Mouse (Mus musculus) midbrain, embryonic 10.5 days (tissue): ENCODE results near the gene Pradc1. TPM values are rescaled to one million over a fixed set of nuclear protein-coding genes. Genes with fewer than 3 reads are reported as not detected.
A peak's percentile ranks its signal among the peaks of the same experiment; 100 is the strongest.

Experiments
- DNase-seq: peaks from one replicate; pipeline ENCODE4 v3.0.0-alpha.2; 2017; ENCODE audit warnings: low spot score
- H3K27ac ChIP-seq: fragments of 300-500 bp; sonication (generic); replicated peaks from 2 replicates; pipeline ENCODE4 v1.5.1; 2016; ENCODE audit warnings: mild to moderate bottlenecking
- H3K27me3 ChIP-seq: fragments of 300-500 bp; sonication (generic); 2 replicates; pipeline ENCODE4 v1.6.1; 2016; ENCODE audit warnings: low read depth, mild to moderate bottlenecking; ENCODE audit not compliant: poor library complexity, severe bottlenecking
- H3K36me3 ChIP-seq: fragments of 300-500 bp; sonication (generic); 2 replicates; pipeline ENCODE4 v1.6.1; 2016; ENCODE audit warnings: mild to moderate bottlenecking, moderate library complexity
- H3K4me1 ChIP-seq: fragments of 300-500 bp; sonication (generic); 2 replicates; pipeline ENCODE4 v1.6.1; 2016
- H3K4me3 ChIP-seq: fragments of 300-500 bp; sonication (generic); 2 replicates; pipeline ENCODE4 v1.5.1; 2016; ENCODE audit warnings: mild to moderate bottlenecking, moderate library complexity
- H3K9me3 ChIP-seq: fragments of 300-500 bp; sonication (generic); replicated peaks from 2 replicates; pipeline ENCODE4 v1.6.1; 2016; ENCODE audit warnings: mild to moderate bottlenecking
- WGBS: fragments of 180-500 bp; shearing (Covaris S2); methylation state at CpG from one replicate; pipeline ENCODE4 v1.1.7; 2016; 5-methylcytosine and 5-hydroxymethylcytosine counted together
- polyA plus RNA-seq: library from polyadenylated mRNA; unstranded; fragments of >200 nt; fragmentation: Nextera tagmentation; extraction: Ambion mirVana; gene quantifications from 2 replicates; pipeline ENCODE4 v1.2.1, GENCODE M21; 2016

The Pradc1 gene
- polyA plus RNA-seq, 1 experiment from 2014 or later, result 44.9 TPM

DNA sequence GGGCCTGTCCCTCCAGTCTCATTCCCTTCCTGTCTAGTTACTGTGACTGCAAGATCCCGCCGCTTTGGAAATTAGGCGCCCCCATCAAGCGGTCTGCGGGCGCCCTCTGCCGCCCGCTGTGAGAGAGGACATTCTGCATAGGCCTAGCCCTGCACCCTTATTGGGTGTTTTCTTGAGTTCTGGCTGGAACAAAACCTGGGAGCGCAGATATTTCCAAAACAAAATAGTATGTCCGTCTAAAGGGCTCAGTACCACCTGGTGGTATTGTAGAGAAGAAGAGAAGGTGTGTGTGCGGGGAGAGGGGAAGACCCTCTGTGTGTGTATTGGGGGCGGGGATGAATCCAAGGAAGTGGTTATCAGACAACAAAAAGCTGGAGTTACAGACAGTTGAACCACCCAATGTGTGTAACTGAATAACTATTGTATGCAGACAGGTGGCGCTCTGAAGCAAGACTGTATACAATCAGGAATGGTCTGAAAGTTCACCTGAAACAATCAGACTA, 40.9 kb downstream of the Pradc1 start:
- no peaks in the 10 kb centered on the region for H3K36me3 ChIP-seq
- peaks cover 55% of the 10 kb centered on the region for H3K27me3 ChIP-seq
- H3K27ac ChIP-seq, result peak overlapping the region; percentile 79; the same call in 1 of the 2 replicates
- H3K9me3 ChIP-seq, result no peaks in the 10 kb centered on the region
- H3K4me3 ChIP-seq, result no peak overlapping the region
- WGBS, result 9% methylated on average over 13 of the region's 13 CpGs
- peaks cover 35% of the 10 kb centered on the region for H3K4me1 ChIP-seq
- peak; percentile 84 for DNase-seq

DNA sequence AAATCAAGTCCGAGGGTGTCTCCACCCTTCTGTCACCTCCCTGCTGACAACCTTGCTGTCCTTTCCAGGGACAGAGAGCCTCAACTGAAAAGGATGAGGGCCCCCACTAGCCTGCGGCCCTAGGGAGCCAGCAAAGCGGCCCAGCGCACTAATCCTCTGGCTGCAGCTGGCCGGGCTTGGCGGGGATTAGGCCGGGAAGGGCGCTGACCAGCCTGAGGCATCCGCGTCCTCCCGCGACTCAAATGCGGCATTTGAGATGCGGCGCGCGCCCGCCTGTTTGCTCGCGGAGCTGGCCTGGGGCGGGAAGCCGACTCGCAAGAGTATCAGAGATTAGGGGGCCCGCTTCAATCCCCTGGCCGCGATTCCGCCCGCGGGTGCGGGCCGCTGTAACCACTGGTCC, 42.8 kb downstream of the Pradc1 start:
- H3K4me3 ChIP-seq, result peak overlapping the region; percentile 54
- DNase-seq, result peak; percentile 81
- WGBS, result under 1% methylated on average over 31 of the region's 31 CpGs
- H3K27me3 ChIP-seq, result peaks cover 64% of the 10 kb centered on the region
- peaks cover 35% of the 10 kb centered on the region for H3K4me1 ChIP-seq
- H3K27ac ChIP-seq, result peak overlapping the region; percentile 79
- no peaks in the 10 kb centered on the region for H3K36me3 ChIP-seq
- H3K9me3 ChIP-seq, result no peaks in the 10 kb centered on the region

DNA sequence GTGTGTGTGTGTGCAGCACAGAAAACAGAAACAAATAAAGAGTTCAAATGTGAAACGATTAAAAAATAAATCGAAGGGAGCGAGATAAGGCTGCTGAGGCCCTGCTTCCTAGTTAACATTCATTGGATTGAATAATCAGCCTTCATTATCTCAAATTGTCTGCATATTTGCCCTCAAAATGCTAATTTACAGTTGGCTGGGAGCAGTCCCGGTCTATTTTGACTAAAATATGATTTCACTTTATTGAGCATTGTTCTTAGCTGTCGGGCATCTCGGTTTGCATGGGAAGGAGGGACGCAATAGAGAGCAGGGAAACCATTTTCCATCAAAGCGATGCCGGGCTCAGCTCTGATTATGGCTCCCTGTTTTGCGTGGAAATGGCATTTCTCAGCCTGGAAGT, 48.7 kb downstream of the Pradc1 start:
- Histone ChIP-seq H3K9me3 (no peaks in the 10 kb centered on the region), H3K27ac (0 out of 2 replicates have a peak overlapping the region, but pooled peaks have one; percentile 23), H3K36me3 (no peaks in the 10 kb centered on the region), H3K4me3 (no peak overlapping the region), H3K4me1 (peaks cover 17% of the 10 kb centered on the region), H3K27me3 (peaks cover 37% of the 10 kb centered on the region)
- 87% methylated on average over 10 of the region's 10 CpGs for WGBS
- DNase-seq, result no peak

DNA sequence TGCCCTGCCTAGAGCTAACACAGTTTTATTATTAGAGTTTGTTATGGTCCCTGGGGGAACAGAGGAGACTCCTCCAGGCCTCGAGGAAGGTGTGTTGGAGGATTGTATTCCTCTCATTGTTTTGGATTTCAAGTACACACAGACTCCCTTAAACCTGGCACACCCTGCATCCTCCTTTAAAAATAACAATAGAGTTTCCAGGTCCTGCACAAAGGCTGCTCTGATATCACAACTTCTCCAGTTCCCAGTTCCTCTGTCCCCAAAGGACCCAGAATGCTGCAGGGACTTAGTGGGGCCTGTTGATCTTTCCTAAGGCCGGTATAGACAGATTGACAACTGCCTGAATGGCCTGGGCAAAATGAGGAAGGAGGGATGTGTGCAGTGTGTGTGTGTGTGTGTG, 49.2 kb downstream of the Pradc1 start:
- peak overlapping the region; percentile 23; the same call in 1 of the 2 replicates for H3K27ac ChIP-seq
- WGBS, result 72% methylated on average over 2 of the region's 2 CpGs

DNA sequence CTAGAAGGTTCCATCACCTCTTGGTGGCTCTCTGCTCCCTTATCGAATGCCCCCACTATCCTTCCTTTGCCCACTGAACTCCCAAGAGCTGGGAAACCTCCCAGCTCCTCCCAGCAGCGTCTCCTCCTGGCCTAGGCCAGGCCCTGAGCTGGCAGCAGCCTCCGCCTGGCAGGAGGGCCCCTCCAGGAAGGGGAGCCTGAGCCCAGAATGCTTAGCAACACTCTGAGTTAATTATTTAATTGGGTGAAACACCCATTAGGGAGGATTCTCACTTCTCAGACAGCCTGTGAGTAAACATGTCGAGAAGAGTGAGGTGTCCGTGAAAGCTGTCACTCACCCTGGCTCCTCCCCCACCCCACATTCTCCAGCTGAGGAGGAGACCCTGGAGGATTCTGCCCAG, 52.1 kb downstream of the Pradc1 start:
- no peak for DNase-seq
- H3K4me1 ChIP-seq, result peaks cover 11% of the 10 kb centered on the region; the same call in 1 of the 2 replicates
- H3K36me3 ChIP-seq, result no peaks in the 10 kb centered on the region
- H3K27ac ChIP-seq, result 0 out of 2 replicates have a peak overlapping the region, but pooled peaks have one; percentile 28
- 33% methylated on average over 5 of the region's 5 CpGs for WGBS
- H3K27me3 ChIP-seq, result peaks cover 6% of the 10 kb centered on the region; the same call in 1 of the 2 replicates
- no peaks in the 10 kb centered on the region for H3K9me3 ChIP-seq
- no peak overlapping the region for H3K4me3 ChIP-seq

More for the DNA sequence above, 49.2 kb downstream of the Pradc1 start:
- H3K4me1 ChIP-seq, result peaks cover 13% of the 10 kb centered on the region
- H3K27me3 ChIP-seq, result peaks cover 33% of the 10 kb centered on the region
- no peak for DNase-seq
- no peaks in the 10 kb centered on the region for H3K9me3 ChIP-seq
- no peaks in the 10 kb centered on the region for H3K36me3 ChIP-seq
- no peak overlapping the region for H3K4me3 ChIP-seq

DNA sequence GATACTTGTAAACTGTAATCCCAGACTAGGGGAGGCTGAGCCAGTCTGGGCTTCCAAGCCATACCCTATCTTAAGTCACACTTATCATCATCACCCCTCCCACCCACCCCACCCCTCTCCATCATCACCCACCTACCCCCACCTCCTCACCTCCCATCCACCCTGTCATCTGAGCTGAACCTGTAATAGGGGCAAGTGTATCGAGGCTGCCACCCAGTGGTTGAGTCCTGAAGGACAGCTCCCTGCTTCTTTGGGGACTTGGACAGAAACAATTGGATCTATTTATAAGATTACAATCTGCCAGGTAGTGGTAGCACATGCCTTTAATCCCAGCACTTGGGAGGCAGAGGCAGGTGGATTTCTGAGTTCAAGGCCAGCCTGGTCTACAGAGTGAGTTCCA, 54.6 kb downstream of the Pradc1 start:
- Histone ChIP-seq H3K27me3 (no peaks in the 10 kb centered on the region), H3K4me3 (no peak overlapping the region), H3K36me3 (no peaks in the 10 kb centered on the region), H3K27ac (no peak overlapping the region), H3K4me1 (0 out of 2 replicates have a peak, but pooled peaks cover 4% of the 10 kb centered on the region), H3K9me3 (no peaks in the 10 kb centered on the region)
- 53% methylated on average over 1 of the region's 1 CpGs for WGBS
- no peak for DNase-seq

Other genes with a start within 250 kb of the Pradc1 start
- gene Sfxn5, start 118.5 kb downstream of the Pradc1 start, polyA plus RNA-seq, result 8.7 and 10.5 TPM in 2 replicates
- 4.2 and 6.4 TPM in 2 replicates for gene Rab11fip5, start 77.3 kb downstream of the Pradc1 start, polyA plus RNA-seq
- gene Noto, start 28.1 kb downstream of the Pradc1 start, polyA plus RNA-seq, result not detected in 2 replicates
- gene Smyd5, start 20.0 kb downstream of the Pradc1 start, polyA plus RNA-seq, result 75.6 and 83.9 TPM in 2 replicates
- 700 and 751 TPM in 2 replicates for gene Cct7, start 456 bp downstream of the Pradc1 start, polyA plus RNA-seq
- 0.68 and 0.79 TPM in 2 replicates for gene Fbxo41, start 51.0 kb upstream of the Pradc1 start, polyA plus RNA-seq
- 0.06 TPM in 1 of 2 replicates, not detected in the other for gene Egr4, start 61.6 kb upstream of the Pradc1 start, polyA plus RNA-seq
- gene Alms1, start 135.6 kb upstream of the Pradc1 start, polyA plus RNA-seq, result 9.6 and 10.5 TPM in 2 replicates